Mouse (Mus musculus) left cerebral cortex, postnatal 14 days (tissue): ENCODE measurements around the gene Vmn1r14. TPM values are rescaled to one million over a fixed set of nuclear protein-coding genes. Genes with fewer than 3 reads are reported as not detected.
"Not testable (repeated sequence)": the region's sequence is repeated elsewhere in the genome, so short reads cannot be mapped to it uniquely, and the experiment has no call there.

Experiments used
- DNase-seq, 2 experiments: peaks; one replicate each; pipeline ENCODE4 v3.0.0; 2021 to 2022; ENCODE audit warnings: low spot score in 2 of 2, mixed read lengths in 1 of 2
- intact Hi-C: fragments of 180-260 bp; cut with DNase I; formaldehyde crosslinking; loops from one replicate; pipeline ENCODE4 v1.15.1; 2025
- long read RNA-seq, 2 experiments: library from polyadenylated mRNA; stranded (forward); transcript quantifications; one replicate each; pipeline ENCODE4 v2.0.0; 2021
- total RNA-seq, 2 experiments: library from RNA; stranded (reverse); gene quantifications; 2 replicates each; pipeline ENCODE4 v1.2.3; 2021

The Vmn1r14 gene
- not detected for total RNA-seq
- long read RNA-seq, experiment 1: 0 reads
- long read RNA-seq, experiment 2: 0 reads

GRCm38 (mm10) chr6:57231386-57231785, at the start of gene Vmn1r14:
Vmn1r14 (plus strand) TSS chr6:57231686.
- intact Hi-C loops: no loop called here
- no peak for DNase-seq

DNA sequence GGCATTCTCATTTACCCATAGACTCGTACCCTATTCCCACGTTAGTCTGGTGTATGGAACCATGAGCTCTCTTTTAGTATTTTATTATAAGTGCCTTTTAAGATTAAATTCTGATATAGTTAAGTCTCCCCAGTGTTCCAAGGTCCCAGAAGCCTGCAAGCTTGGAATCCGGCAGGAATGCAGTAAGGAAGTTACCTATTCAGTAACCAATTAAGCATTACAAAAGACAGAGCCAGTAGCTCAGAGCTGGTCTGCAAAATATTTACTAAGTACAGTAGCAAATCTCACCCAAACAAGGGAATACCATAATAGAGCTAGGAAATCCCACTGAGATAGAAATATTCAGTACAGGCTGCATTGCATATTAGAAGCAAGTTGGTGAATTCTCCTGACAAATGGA, 41.5 kb upstream of the Vmn1r14 start:
- intact Hi-C loops: not testable (repeated sequence)

GRCm38 (mm10) chr6:57202990-57203389, 28.5 kb upstream of the Vmn1r14 start, which contains the start of gene Vmn1r13:
Vmn1r13 (plus strand) TSS chr6:57203290.
- intact Hi-C loops, DNase-seq: not testable (repeated sequence)

More for the DNA sequence above, 41.5 kb upstream of the Vmn1r14 start:
- not testable (repeated sequence) for DNase-seq

DNA sequence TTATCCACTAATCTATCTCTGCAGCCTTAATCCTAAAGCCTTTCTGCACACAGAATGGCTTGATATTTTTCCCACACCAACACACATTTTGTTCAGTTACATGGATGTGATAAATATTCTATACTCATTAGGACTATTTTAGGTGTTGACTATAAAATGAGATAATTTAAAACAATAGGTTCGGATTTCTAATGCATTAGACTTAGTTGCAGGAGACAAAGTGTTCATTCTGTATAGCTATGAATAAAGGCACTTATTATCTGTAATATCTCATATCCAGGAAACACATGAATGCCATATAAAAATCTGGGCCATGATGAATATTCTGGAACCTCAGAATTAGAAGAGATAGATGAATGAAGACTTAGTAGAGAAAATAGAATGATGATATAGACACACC, 26.2 kb downstream of the Vmn1r14 start, which contains the start of gene Vmn1r15:
Gene Vmn1r15, plus strand, starts transcription at position 301 of the 400 bp plus-strand sequence.
- intact Hi-C loops: no loop called here
- no peak for DNase-seq

GRCm38 (mm10) chr6:57260990-57261389, 29.5 kb downstream of the Vmn1r14 start:
- DNase-seq: no peak
- intact Hi-C loops: no loop called here

- no peak for DNase-seq
- intact Hi-C loops: no loop called here
These were observed 40.4 kb downstream of the Vmn1r14 start for GRCm38 (mm10) chr6:57271881-57272280.

GRCm38 (mm10) chr6:57272517-57272916, 41.0 kb downstream of the Vmn1r14 start:
- intact Hi-C loops: no loop called here
- no peak for DNase-seq

DNA sequence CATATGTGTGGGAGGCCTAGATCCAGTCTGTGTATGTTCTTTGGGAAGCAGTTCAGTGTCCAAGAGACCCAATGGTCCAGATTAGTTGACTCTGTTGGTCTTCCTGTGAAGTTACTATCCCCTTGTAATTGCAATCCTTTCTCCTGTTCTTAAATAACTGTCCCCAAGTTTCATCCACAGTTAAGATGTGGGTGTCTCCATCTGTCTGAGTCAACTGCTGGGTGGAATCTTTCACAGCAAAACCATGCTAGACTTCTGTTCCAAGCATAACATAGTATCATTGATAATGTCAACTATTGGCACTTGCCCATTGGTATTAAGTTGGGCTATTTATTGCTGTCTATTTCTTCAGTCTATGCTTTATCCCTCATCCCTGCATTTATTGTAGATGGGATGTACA, 47.5 kb downstream of the Vmn1r14 start:
- intact Hi-C loops: no loop called here
- DNase-seq: no peak

Other genes starting within 250 kb of the Vmn1r14 start
- gene Vmn1r6, start 234.4 kb upstream of the Vmn1r14 start, total RNA-seq: not detected
- not detected for gene Vmn1r7, start 206.4 kb upstream of the Vmn1r14 start, total RNA-seq
- gene Vmn1r8, start 199.4 kb upstream of the Vmn1r14 start, total RNA-seq: not detected
- gene Vmn1r9, start 164.9 kb upstream of the Vmn1r14 start, total RNA-seq: not detected
- not detected for gene Vmn1r10, start 122.2 kb upstream of the Vmn1r14 start, total RNA-seq
- gene Vmn1r11, start 98.2 kb upstream of the Vmn1r14 start, total RNA-seq: not detected
- not detected for gene Vmn1r12, start 74.8 kb upstream of the Vmn1r14 start, total RNA-seq
- gene Vmn1r13, start 28.4 kb upstream of the Vmn1r14 start, total RNA-seq: not detected
- not detected for gene Vmn1r15, start 26.3 kb downstream of the Vmn1r14 start, total RNA-seq
- not detected for gene Vmn1r16, start 97.8 kb downstream of the Vmn1r14 start, total RNA-seq
- not detected for gene Vmn1r17, start 132.0 kb downstream of the Vmn1r14 start, total RNA-seq
- gene Vmn1r18, start 164.1 kb downstream of the Vmn1r14 start, total RNA-seq: under 1 TPM; 0.02 TPM
- gene Vmn1r19, start 172.1 kb downstream of the Vmn1r14 start, total RNA-seq: not detected
- not detected for gene Vmn1r20, start 197.2 kb downstream of the Vmn1r14 start, total RNA-seq